Mouse (Mus musculus): ENCODE data around the gene 2010111I01Rik. TPM values are rescaled to one million over a fixed set of nuclear protein-coding genes. Genes with fewer than 3 reads are reported as not detected.
"Not testable (repeated sequence)": the region's sequence is repeated elsewhere in the genome, so short reads cannot be mapped to it uniquely, and the experiment has no call there.

The 2010111I01Rik gene
- polyA plus RNA-seq, 1 experiment from 2014 or later: 101 TPM

GRCm38 (mm10) chr13:62996767-62997166 is 32.1 kb downstream of the 2010111I01Rik start:
- Histone ChIP-seq H3K4me3 (ENCODE audit: low read depth, low read length) (no peak overlapping the region), H3K27me3 (ENCODE audit: control insufficient read depth, insufficient read depth, low read length) (no peaks in the 10 kb centered on the region), H3K4me1 (replicated peaks; ENCODE audit: control insufficient read depth, insufficient read depth) (no peaks in the 10 kb centered on the region), H3K4me2 (replicated peaks; ENCODE audit: low read depth) (no peak overlapping the region), H3K36me3 (ENCODE audit: control insufficient read depth, insufficient read depth, low read length) (no peaks in the 10 kb centered on the region), H3K9me3 (ENCODE audit: control insufficient read depth, low read length) (no peaks in the 10 kb centered on the region), H3K27ac (replicated peaks) (no peak overlapping the region), H3K9ac (ENCODE audit: low read length) (no peak overlapping the region)
- no peak for ATAC-seq (ENCODE audit: low FRiP score, low TSS enrichment)
- no peak for DNase-seq (ENCODE audit: low spot score)
- no peak for TF ChIP-seq EP300 (optimal IDR thresholded peaks at IDR 0.05)
- no peak for TF ChIP-seq CTCF (IDR thresholded peaks at IDR 0.05; ENCODE audit: low read depth)
- 93% methylated on average over 2 of the region's 2 CpGs for WGBS

DNA sequence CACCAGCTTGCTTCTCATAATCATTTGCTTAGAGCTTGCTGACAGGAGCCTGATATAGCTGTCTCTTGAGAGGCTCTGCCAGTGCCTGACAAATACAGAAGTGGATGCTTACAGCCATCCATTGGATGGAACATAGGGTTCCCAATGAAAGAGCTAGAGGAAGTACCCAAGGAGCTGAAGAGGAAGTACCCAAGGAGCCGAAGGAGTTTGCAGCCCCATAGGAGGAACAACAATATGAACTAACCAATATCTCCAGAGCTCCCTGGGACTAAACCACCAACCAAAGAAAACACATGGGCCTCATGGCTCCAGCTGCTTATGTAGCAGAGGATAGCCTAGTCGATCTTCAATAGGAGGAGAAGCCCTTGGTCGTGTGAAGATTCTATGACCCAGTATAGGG is 42.8 kb downstream of the 2010111I01Rik start:
- not testable (repeated sequence) for H3K27ac ChIP-seq (replicated peaks); H3K4me3 ChIP-seq (ENCODE audit: low read depth, low read length); ATAC-seq (ENCODE audit: low FRiP score, low TSS enrichment); DNase-seq (ENCODE audit: low spot score); H3K27me3 ChIP-seq (ENCODE audit: control insufficient read depth, insufficient read depth, low read length); H3K36me3 ChIP-seq (ENCODE audit: control insufficient read depth, insufficient read depth, low read length); H3K9ac ChIP-seq (ENCODE audit: low read length); H3K4me2 ChIP-seq (replicated peaks; ENCODE audit: low read depth); H3K4me1 ChIP-seq (replicated peaks; ENCODE audit: control insufficient read depth, insufficient read depth); H3K9me3 ChIP-seq (ENCODE audit: control insufficient read depth, low read length)
- WGBS: 87% methylated on average over 3 of the region's 3 CpGs

- ATAC-seq (ENCODE audit: low FRiP score, low TSS enrichment) (no peak), DNase-seq (ENCODE audit: low spot score) (no peak)
- no peak overlapping the region for H3K4me2 ChIP-seq (replicated peaks; ENCODE audit: low read depth)
- H3K36me3 ChIP-seq (ENCODE audit: control insufficient read depth, insufficient read depth, low read length): no peaks in the 10 kb centered on the region
- no peaks in the 10 kb centered on the region for H3K9me3 ChIP-seq (ENCODE audit: control insufficient read depth, low read length)
- no peaks in the 10 kb centered on the region for H3K4me1 ChIP-seq (replicated peaks; ENCODE audit: control insufficient read depth, insufficient read depth)
- no peak overlapping the region for H3K4me3 ChIP-seq (ENCODE audit: low read depth, low read length)
- no peak overlapping the region for H3K27ac ChIP-seq (replicated peaks)
- H3K27me3 ChIP-seq (ENCODE audit: control insufficient read depth, insufficient read depth, low read length): no peaks in the 10 kb centered on the region
- H3K9ac ChIP-seq (ENCODE audit: low read length): no peak overlapping the region
- WGBS: 90% methylated on average over 2 of the region's 2 CpGs
- no peak for TF ChIP-seq CTCF (IDR thresholded peaks at IDR 0.05; ENCODE audit: low read depth)
- TF ChIP-seq EP300 (optimal IDR thresholded peaks at IDR 0.05): no peak
Measured at GRCm38 (mm10) chr13:63010345-63011090, 45.8 kb downstream of the 2010111I01Rik start.

DNA sequence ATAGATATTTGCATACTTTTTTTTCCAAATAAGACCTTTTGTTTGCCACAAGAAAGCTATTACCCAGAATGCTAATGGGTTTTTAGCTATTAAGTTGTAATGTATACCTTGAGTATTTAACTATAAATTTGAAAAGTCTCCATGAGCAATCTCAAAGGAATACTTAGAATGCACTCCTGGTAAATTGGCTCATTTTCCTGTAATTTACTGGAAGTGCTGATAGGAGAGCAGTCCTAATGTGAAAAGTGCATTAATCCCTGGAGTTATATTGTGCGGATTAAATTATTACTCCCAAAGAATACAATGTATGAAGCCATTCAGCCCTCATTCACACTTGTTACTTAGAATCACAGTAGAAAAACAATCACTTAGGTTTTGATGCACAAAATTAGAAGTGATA is 49.7 kb downstream of the 2010111I01Rik start:
- Histone ChIP-seq H3K27me3 (ENCODE audit: control insufficient read depth, insufficient read depth, low read length) (no peaks in the 10 kb centered on the region), H3K27ac (replicated peaks) (no peak overlapping the region), H3K4me3 (ENCODE audit: low read depth, low read length) (no peak overlapping the region), H3K4me1 (replicated peaks; ENCODE audit: control insufficient read depth, insufficient read depth) (no peaks in the 10 kb centered on the region), H3K4me2 (replicated peaks; ENCODE audit: low read depth) (no peak overlapping the region), H3K9me3 (ENCODE audit: control insufficient read depth, low read length) (no peaks in the 10 kb centered on the region), H3K36me3 (ENCODE audit: control insufficient read depth, insufficient read depth, low read length) (no peaks in the 10 kb centered on the region), H3K9ac (ENCODE audit: low read length) (no peak overlapping the region)
- DNase-seq (ENCODE audit: low spot score) (no peak), ATAC-seq (ENCODE audit: low FRiP score, low TSS enrichment) (no peak)
- TF ChIP-seq EP300 (optimal IDR thresholded peaks at IDR 0.05) (no peak), CTCF (IDR thresholded peaks at IDR 0.05; ENCODE audit: low read depth) (no peak)
- WGBS: 90% methylated on average over 1 of the region's 1 CpGs

DNA sequence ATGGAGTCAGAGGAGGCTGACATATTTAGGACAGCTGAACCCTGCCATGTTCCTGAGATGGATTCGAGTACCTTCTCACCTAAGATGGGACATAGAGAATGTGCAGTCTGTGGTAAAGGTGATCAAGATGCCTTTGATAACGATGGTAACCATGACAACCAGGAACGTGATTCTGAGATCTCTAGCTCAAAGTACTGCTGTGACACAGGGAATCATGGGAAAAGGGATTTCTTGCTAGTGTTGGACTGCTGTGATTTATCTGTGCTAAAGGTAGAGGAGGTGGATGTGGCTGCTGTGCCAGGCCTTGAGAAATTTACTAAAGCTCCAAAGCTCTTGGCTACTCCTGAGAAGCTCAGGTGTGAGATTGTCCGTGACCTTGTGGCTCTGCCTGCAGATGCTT is 50.7 kb downstream of the 2010111I01Rik start:
- Histone ChIP-seq H3K9me3 (ENCODE audit: control insufficient read depth, low read length) (no peaks in the 10 kb centered on the region), H3K27ac (replicated peaks) (no peak overlapping the region), H3K4me3 (ENCODE audit: low read depth, low read length) (no peak overlapping the region), H3K9ac (ENCODE audit: low read length) (no peak overlapping the region), H3K27me3 (ENCODE audit: control insufficient read depth, insufficient read depth, low read length) (no peaks in the 10 kb centered on the region), H3K36me3 (ENCODE audit: control insufficient read depth, insufficient read depth, low read length) (no peaks in the 10 kb centered on the region), H3K4me2 (replicated peaks; ENCODE audit: low read depth) (no peak overlapping the region), H3K4me1 (replicated peaks; ENCODE audit: control insufficient read depth, insufficient read depth) (no peaks in the 10 kb centered on the region)
- WGBS: 71% methylated on average over 4 of the region's 4 CpGs
- no peak for DNase-seq (ENCODE audit: low spot score)
- TF ChIP-seq EP300 (optimal IDR thresholded peaks at IDR 0.05): no peak
- TF ChIP-seq CTCF (IDR thresholded peaks at IDR 0.05; ENCODE audit: low read depth): no peak
- no peak for ATAC-seq (ENCODE audit: low FRiP score, low TSS enrichment)

GRCm38 (mm10) chr13:63016056-63016455 is 51.4 kb downstream of the 2010111I01Rik start:
- Histone ChIP-seq H3K27me3 (ENCODE audit: control insufficient read depth, insufficient read depth, low read length) (no peaks in the 10 kb centered on the region), H3K9ac (ENCODE audit: low read length) (no peak overlapping the region), H3K9me3 (ENCODE audit: control insufficient read depth, low read length) (no peaks in the 10 kb centered on the region), H3K27ac (replicated peaks) (no peak overlapping the region), H3K36me3 (ENCODE audit: control insufficient read depth, insufficient read depth, low read length) (no peaks in the 10 kb centered on the region), H3K4me2 (replicated peaks; ENCODE audit: low read depth) (no peak overlapping the region), H3K4me1 (replicated peaks; ENCODE audit: control insufficient read depth, insufficient read depth) (no peaks in the 10 kb centered on the region), H3K4me3 (ENCODE audit: low read depth, low read length) (no peak overlapping the region)
- ATAC-seq (ENCODE audit: low FRiP score, low TSS enrichment) (no peak), DNase-seq (ENCODE audit: low spot score) (no peak)
- 96% methylated on average over 3 of the region's 3 CpGs for WGBS
- TF ChIP-seq CTCF (IDR thresholded peaks at IDR 0.05; ENCODE audit: low read depth) (no peak), EP300 (optimal IDR thresholded peaks at IDR 0.05) (no peak)

Measured in stomach, postnatal 0 days (tissue).